Mouse (Mus musculus): Measurements from ENCODE around the gene Rprd1b. TPM values are rescaled to one million over a fixed set of nuclear protein-coding genes. Genes with fewer than 3 reads are reported as not detected.

Gene Rprd1b
- polyA plus RNA-seq, 1 experiment from 2014 or later = 19.8 TPM

GRCm38 (mm10) chr2:158127245-158127644 lies 98.9 kb downstream of the Rprd1b start:
- Histone ChIP-seq H3K9me3 (ENCODE audit: control insufficient read depth) (no peaks in the 10 kb centered on the region), H3K4me1 (replicated peaks; ENCODE audit: control insufficient read depth, insufficient read depth, low read length) (peaks cover 5% of the 10 kb centered on the region; the same call in 1 of the 2 replicates), H3K27ac (ENCODE audit: low read depth, low read length) (no peak overlapping the region), H3K4me2 (replicated peaks; ENCODE audit: low read depth) (no peak overlapping the region), H3K27me3 (replicated peaks; ENCODE audit: control insufficient read depth, insufficient read depth, low read length) (no peaks in the 10 kb centered on the region), H3K4me3 (ENCODE audit: low read depth, low read length) (no peak overlapping the region), H3K36me3 (ENCODE audit: control insufficient read depth, insufficient read depth) (peaks cover 70% of the 10 kb centered on the region), H3K9ac (ENCODE audit: low read depth, low read length) (no peak overlapping the region)
- TF ChIP-seq CTCF (IDR thresholded peaks at IDR 0.05; ENCODE audit: low read depth) = no peak
- ATAC-seq = no peak
- 92% methylated on average over 6 of the region's 6 CpGs for WGBS

GRCm38 (mm10) chr2:158127872-158128271 lies 99.6 kb downstream of the Rprd1b start:
- no peak for TF ChIP-seq CTCF (IDR thresholded peaks at IDR 0.05; ENCODE audit: low read depth)
- H3K27me3 ChIP-seq (replicated peaks; ENCODE audit: control insufficient read depth, insufficient read depth, low read length) = no peaks in the 10 kb centered on the region
- no peak overlapping the region for H3K27ac ChIP-seq (ENCODE audit: low read depth, low read length)
- WGBS = 90% methylated on average over 7 of the region's 7 CpGs
- no peak overlapping the region for H3K9ac ChIP-seq (ENCODE audit: low read depth, low read length)
- no peak overlapping the region for H3K4me3 ChIP-seq (ENCODE audit: low read depth, low read length)
- ATAC-seq = no peak
- no peaks in the 10 kb centered on the region for H3K9me3 ChIP-seq (ENCODE audit: control insufficient read depth)
- H3K4me1 ChIP-seq (replicated peaks; ENCODE audit: control insufficient read depth, insufficient read depth, low read length) = peaks cover 5% of the 10 kb centered on the region; the same call in 1 of the 2 replicates
- no peak overlapping the region for H3K4me2 ChIP-seq (replicated peaks; ENCODE audit: low read depth)
- peaks cover 75% of the 10 kb centered on the region for H3K36me3 ChIP-seq (ENCODE audit: control insufficient read depth, insufficient read depth)

- H3K27me3 ChIP-seq (replicated peaks; ENCODE audit: control insufficient read depth, insufficient read depth, low read length) = no peaks in the 10 kb centered on the region
- no peak overlapping the region for H3K4me2 ChIP-seq (replicated peaks; ENCODE audit: low read depth)
- peaks cover 71% of the 10 kb centered on the region for H3K36me3 ChIP-seq (ENCODE audit: control insufficient read depth, insufficient read depth)
- ATAC-seq = no peak
- WGBS = 91% methylated on average over 8 of the region's 8 CpGs
- H3K4me3 ChIP-seq (ENCODE audit: low read depth, low read length) = no peak overlapping the region
- no peak for TF ChIP-seq CTCF (IDR thresholded peaks at IDR 0.05; ENCODE audit: low read depth)
- peaks cover 5% of the 10 kb centered on the region; the same call in 1 of the 2 replicates for H3K4me1 ChIP-seq (replicated peaks; ENCODE audit: control insufficient read depth, insufficient read depth, low read length)
- no peak overlapping the region for H3K27ac ChIP-seq (ENCODE audit: low read depth, low read length)
- no peaks in the 10 kb centered on the region for H3K9me3 ChIP-seq (ENCODE audit: control insufficient read depth)
- H3K9ac ChIP-seq (ENCODE audit: low read depth, low read length) = no peak overlapping the region
Measured at GRCm38 (mm10) chr2:158128461-158129130, 100.3 kb downstream of the Rprd1b start.

GRCm38 (mm10) chr2:158129291-158130002 lies 101.2 kb downstream of the Rprd1b start:
- H3K4me3 ChIP-seq (ENCODE audit: low read depth, low read length) = no peak overlapping the region
- peaks cover 76% of the 10 kb centered on the region for H3K36me3 ChIP-seq (ENCODE audit: control insufficient read depth, insufficient read depth)
- no peak for ATAC-seq
- peaks cover 5% of the 10 kb centered on the region; the same call in 1 of the 2 replicates for H3K4me1 ChIP-seq (replicated peaks; ENCODE audit: control insufficient read depth, insufficient read depth, low read length)
- no peak overlapping the region for H3K27ac ChIP-seq (ENCODE audit: low read depth, low read length)
- H3K9ac ChIP-seq (ENCODE audit: low read depth, low read length) = no peak overlapping the region
- no peaks in the 10 kb centered on the region for H3K27me3 ChIP-seq (replicated peaks; ENCODE audit: control insufficient read depth, insufficient read depth, low read length)
- no peak overlapping the region for H3K4me2 ChIP-seq (replicated peaks; ENCODE audit: low read depth)
- WGBS = 79% methylated on average over 16 of the region's 16 CpGs
- no peak for TF ChIP-seq CTCF (IDR thresholded peaks at IDR 0.05; ENCODE audit: low read depth)
- no peaks in the 10 kb centered on the region for H3K9me3 ChIP-seq (ENCODE audit: control insufficient read depth)

- Histone ChIP-seq H3K9me3 (ENCODE audit: control insufficient read depth) (no peaks in the 10 kb centered on the region), H3K27me3 (replicated peaks; ENCODE audit: control insufficient read depth, insufficient read depth, low read length) (no peaks in the 10 kb centered on the region), H3K4me3 (ENCODE audit: low read depth, low read length) (no peak overlapping the region), H3K27ac (ENCODE audit: low read depth, low read length) (peak overlapping the region; percentile 24), H3K36me3 (ENCODE audit: control insufficient read depth, insufficient read depth) (peaks cover 75% of the 10 kb centered on the region), H3K4me2 (replicated peaks; ENCODE audit: low read depth) (no peak overlapping the region), H3K9ac (ENCODE audit: low read depth, low read length) (no peak overlapping the region), H3K4me1 (replicated peaks; ENCODE audit: control insufficient read depth, insufficient read depth, low read length) (peaks cover 5% of the 10 kb centered on the region; the same call in 1 of the 2 replicates)
- no peak for TF ChIP-seq CTCF (IDR thresholded peaks at IDR 0.05; ENCODE audit: low read depth)
- peak; percentile 86 for ATAC-seq
- 49% methylated on average over 5 of the region's 5 CpGs for WGBS
Measured at GRCm38 (mm10) chr2:158130391-158130986, 102.2 kb downstream of the Rprd1b start.

- Histone ChIP-seq H3K4me1 (replicated peaks; ENCODE audit: control insufficient read depth, insufficient read depth, low read length) (peaks cover 5% of the 10 kb centered on the region), H3K9ac (ENCODE audit: low read depth, low read length) (no peak overlapping the region), H3K27me3 (replicated peaks; ENCODE audit: control insufficient read depth, insufficient read depth, low read length) (no peaks in the 10 kb centered on the region), H3K4me2 (replicated peaks; ENCODE audit: low read depth) (no peak overlapping the region), H3K9me3 (ENCODE audit: control insufficient read depth) (no peaks in the 10 kb centered on the region), H3K4me3 (ENCODE audit: low read depth, low read length) (no peak overlapping the region), H3K27ac (ENCODE audit: low read depth, low read length) (no peak overlapping the region), H3K36me3 (ENCODE audit: control insufficient read depth, insufficient read depth) (peaks cover 71% of the 10 kb centered on the region)
- TF ChIP-seq CTCF (IDR thresholded peaks at IDR 0.05; ENCODE audit: low read depth) = no peak
- WGBS = 88% methylated on average over 13 of the region's 13 CpGs
- ATAC-seq = no peak
Measured at GRCm38 (mm10) chr2:158131197-158131835, 103.0 kb downstream of the Rprd1b start.

Data from intestine, postnatal 0 days (tissue).